Mouse (Mus musculus): ENCODE measurements around the gene Cacna1d. TPM values are rescaled to one million over a fixed set of nuclear protein-coding genes. Genes with fewer than 3 reads are reported as not detected.

Gene Cacna1d
- polyA plus RNA-seq, 1 experiment = not detected

GRCm38 (mm10) chr14:30038431-30038830 is 452.8 kb downstream of the Cacna1d start:
- Histone ChIP-seq H3ac (ENCODE audit: control insufficient read depth, insufficient read length, low read depth) (no peak overlapping the region), H3K4me3 (ENCODE audit: insufficient read depth, poor library complexity, severe bottlenecking) (no peak overlapping the region), H3K79me2 (ENCODE audit: control insufficient read depth, insufficient read depth) (no peaks in the 10 kb centered on the region), H3K27me3 (ENCODE audit: control insufficient read depth, insufficient read depth, insufficient read length) (peaks cover 18% of the 10 kb centered on the region), H3K36me3 (ENCODE audit: control insufficient read depth, insufficient read depth) (no peaks in the 10 kb centered on the region), H3K79me3 (ENCODE audit: low read depth) (no peaks in the 10 kb centered on the region)
- TF ChIP-seq MYOG (IDR thresholded peaks at IDR 0.05; ENCODE audit: control insufficient read depth, extremely low read depth, insufficient read length) (no peak), FOSL1 (IDR thresholded peaks at IDR 0.05; ENCODE audit: insufficient read depth, low read length, poor library complexity, severe bottlenecking) (no peak), MYOD1 (IDR thresholded peaks at IDR 0.05; ENCODE audit: control insufficient read depth, insufficient read length, low read depth) (no peak)

GRCm38 (mm10) chr14:30033405-30033804 is 457.9 kb downstream of the Cacna1d start:
- Histone ChIP-seq H3K4me3 (ENCODE audit: insufficient read depth, poor library complexity, severe bottlenecking) (no peak overlapping the region), H3K79me3 (ENCODE audit: low read depth) (no peaks in the 10 kb centered on the region), H3ac (ENCODE audit: control insufficient read depth, insufficient read length, low read depth) (no peak overlapping the region), H3K27me3 (ENCODE audit: control insufficient read depth, insufficient read depth, insufficient read length) (peaks cover 11% of the 10 kb centered on the region), H3K36me3 (ENCODE audit: control insufficient read depth, insufficient read depth) (no peaks in the 10 kb centered on the region), H3K79me2 (ENCODE audit: control insufficient read depth, insufficient read depth) (no peaks in the 10 kb centered on the region)
- TF ChIP-seq MYOG (IDR thresholded peaks at IDR 0.05; ENCODE audit: control insufficient read depth, extremely low read depth, insufficient read length) = no peak

GRCm38 (mm10) chr14:30027378-30027777 is 463.9 kb downstream of the Cacna1d start:
- peaks cover 3% of the 10 kb centered on the region for H3K27me3 ChIP-seq (ENCODE audit: control insufficient read depth, insufficient read depth, insufficient read length)
- H3K79me2 ChIP-seq (ENCODE audit: control insufficient read depth, insufficient read depth) = no peaks in the 10 kb centered on the region
- no peaks in the 10 kb centered on the region for H3K36me3 ChIP-seq (ENCODE audit: control insufficient read depth, insufficient read depth)
- H3ac ChIP-seq (ENCODE audit: control insufficient read depth, insufficient read length, low read depth) = no peak overlapping the region
- no peaks in the 10 kb centered on the region for H3K79me3 ChIP-seq (ENCODE audit: low read depth)
- H3K4me3 ChIP-seq (ENCODE audit: insufficient read depth, poor library complexity, severe bottlenecking) = no peak overlapping the region
- TF ChIP-seq FOSL1 (IDR thresholded peaks at IDR 0.05; ENCODE audit: insufficient read depth, low read length, poor library complexity, severe bottlenecking) = no peak
- TF ChIP-seq USF1 (IDR thresholded peaks at IDR 0.05; ENCODE audit: low read depth) = no peak
- TF ChIP-seq MYOG (IDR thresholded peaks at IDR 0.05; ENCODE audit: control insufficient read depth, extremely low read depth, insufficient read length) = no peak
- TF ChIP-seq MYOD1 (IDR thresholded peaks at IDR 0.05; ENCODE audit: control insufficient read depth, insufficient read length, low read depth) = no peak

- H3K27me3 ChIP-seq (ENCODE audit: control insufficient read depth, insufficient read depth, insufficient read length) = peaks cover 3% of the 10 kb centered on the region
- H3K36me3 ChIP-seq (ENCODE audit: control insufficient read depth, insufficient read depth) = no peaks in the 10 kb centered on the region
- TF ChIP-seq MYOG (IDR thresholded peaks at IDR 0.05; ENCODE audit: control insufficient read depth, extremely low read depth, insufficient read length) (no peak), MYOD1 (IDR thresholded peaks at IDR 0.05; ENCODE audit: control insufficient read depth, insufficient read length, low read depth) (no peak), USF1 (IDR thresholded peaks at IDR 0.05; ENCODE audit: low read depth) (no peak), FOSL1 (IDR thresholded peaks at IDR 0.05; ENCODE audit: insufficient read depth, low read length, poor library complexity, severe bottlenecking) (no peak), CEBPB (IDR thresholded peaks at IDR 0.05; ENCODE audit: low read depth) (no peak), CTCF (IDR thresholded peaks at IDR 0.05; ENCODE audit: control insufficient read depth, insufficient read depth, insufficient read length) (no peak)
- H3K79me3 ChIP-seq (ENCODE audit: low read depth) = no peaks in the 10 kb centered on the region
- no peaks in the 10 kb centered on the region for H3K79me2 ChIP-seq (ENCODE audit: control insufficient read depth, insufficient read depth)
- H3ac ChIP-seq (ENCODE audit: control insufficient read depth, insufficient read length, low read depth) = no peak overlapping the region
- H3K4me3 ChIP-seq (ENCODE audit: insufficient read depth, poor library complexity, severe bottlenecking) = no peak overlapping the region
These were observed 466.9 kb downstream of the Cacna1d start for GRCm38 (mm10) chr14:30024387-30024786.

GRCm38 (mm10) chr14:30022471-30022870 is 468.8 kb downstream of the Cacna1d start:
- H3K4me3 ChIP-seq (ENCODE audit: insufficient read depth, poor library complexity, severe bottlenecking) = no peak overlapping the region
- H3K36me3 ChIP-seq (ENCODE audit: control insufficient read depth, insufficient read depth) = no peaks in the 10 kb centered on the region
- no peaks in the 10 kb centered on the region for H3K79me2 ChIP-seq (ENCODE audit: control insufficient read depth, insufficient read depth)
- TF ChIP-seq MYOG (IDR thresholded peaks at IDR 0.05; ENCODE audit: control insufficient read depth, extremely low read depth, insufficient read length) = no peak
- no peak for TF ChIP-seq CEBPB (IDR thresholded peaks at IDR 0.05; ENCODE audit: low read depth)
- TF ChIP-seq USF1 (IDR thresholded peaks at IDR 0.05; ENCODE audit: low read depth) = no peak
- no peak for TF ChIP-seq FOSL1 (IDR thresholded peaks at IDR 0.05; ENCODE audit: insufficient read depth, low read length, poor library complexity, severe bottlenecking)
- no peak for TF ChIP-seq MYOD1 (IDR thresholded peaks at IDR 0.05; ENCODE audit: control insufficient read depth, insufficient read length, low read depth)
- TF ChIP-seq MAX (IDR thresholded peaks at IDR 0.05) = no peak
- TF ChIP-seq CTCF (IDR thresholded peaks at IDR 0.05; ENCODE audit: control insufficient read depth, insufficient read depth, insufficient read length) = no peak
- no peak overlapping the region for H3ac ChIP-seq (ENCODE audit: control insufficient read depth, insufficient read length, low read depth)
- H3K79me3 ChIP-seq (ENCODE audit: low read depth) = no peaks in the 10 kb centered on the region
- H3K27me3 ChIP-seq (ENCODE audit: control insufficient read depth, insufficient read depth, insufficient read length) = peaks cover 6% of the 10 kb centered on the region

GRCm38 (mm10) chr14:30019792-30020575 is 471.3 kb downstream of the Cacna1d start:
- no peaks in the 10 kb centered on the region for H3K36me3 ChIP-seq (ENCODE audit: control insufficient read depth, insufficient read depth)
- no peaks in the 10 kb centered on the region for H3K79me3 ChIP-seq (ENCODE audit: low read depth)
- no peaks in the 10 kb centered on the region for H3K79me2 ChIP-seq (ENCODE audit: control insufficient read depth, insufficient read depth)
- H3K27me3 ChIP-seq (ENCODE audit: control insufficient read depth, insufficient read depth, insufficient read length) = peaks cover 6% of the 10 kb centered on the region
- no peak overlapping the region for H3K4me3 ChIP-seq (ENCODE audit: insufficient read depth, poor library complexity, severe bottlenecking)
- H3ac ChIP-seq (ENCODE audit: control insufficient read depth, insufficient read length, low read depth) = no peak overlapping the region
- TF ChIP-seq CEBPB (IDR thresholded peaks at IDR 0.05; ENCODE audit: low read depth) (no peak), MAX (IDR thresholded peaks at IDR 0.05) (no peak), FOSL1 (IDR thresholded peaks at IDR 0.05; ENCODE audit: insufficient read depth, low read length, poor library complexity, severe bottlenecking) (no peak), CTCF (IDR thresholded peaks at IDR 0.05; ENCODE audit: control insufficient read depth, insufficient read depth, insufficient read length) (no peak)
